Mouse (Mus musculus) olfactory bulb, adult 2 months (tissue): ENCODE results near the gene Gm17606.

Experiments used
- CTCF ChIP-seq: fragments of 200-500 bp; IDR thresholded peaks from 2 replicates; pipeline ENCODE4 v1.5.1; 2012; ENCODE audit warnings: low read depth, mild to moderate bottlenecking, low read length, moderate library complexity; ENCODE audit not compliant: insufficient read depth
- POLR2A ChIP-seq: fragments of 200-500 bp; IDR thresholded peaks from 2 replicates; pipeline ENCODE4 v1.6.1; 2012; ENCODE audit warnings: mild to moderate bottlenecking, low read depth, low read length, moderate library complexity; ENCODE audit not compliant: insufficient read depth

- TF ChIP-seq POLR2A (no peak), CTCF (no peak)
These were observed 6.3 kb downstream of the Gm17606 start for GRCm38 (mm10) chr14:54646898-54647636.
